Mouse (Mus musculus): ENCODE results near the gene Espl1. TPM values are rescaled to one million over a fixed set of nuclear protein-coding genes. Genes with fewer than 3 reads are reported as not detected.
A peak's percentile ranks its signal among the peaks of the same experiment; 100 is the strongest.

The Espl1 gene
- polyA plus RNA-seq, 1 experiment from 2014 or later, result 25.3 TPM

- Histone ChIP-seq H3K4me3 (peak within 1 kb of the TSS; percentile 85), H3K9ac (peak within 1 kb of the TSS; percentile 84), H3K27ac (peak within 1 kb of the TSS; percentile 89), H3K4me1 (peaks cover 21% of the 10 kb centered on the region), H3K27me3 (no peaks in the 10 kb centered on the region), H3K4me2 (peak within 1 kb of the TSS; percentile 92), H3K36me3 (peaks cover 23% of the 10 kb centered on the region), H3K9me3 (no peaks in the 10 kb centered on the region)
- WGBS, result under 1% methylated on average over 65 of the region's 65 CpGs
- ATAC-seq (ENCODE audit: insufficient number of reproducible peaks, insufficient read depth, low FRiP score, low TSS enrichment, low read depth), result peak; percentile 92
These were observed 16.8 kb upstream of the Espl1 start, which contains the start of gene Mfsd5 for GRCm38 (mm10) chr15:102279092-102279782. Gene Mfsd5 (plus strand): TSS chr15:102279454.

DNA sequence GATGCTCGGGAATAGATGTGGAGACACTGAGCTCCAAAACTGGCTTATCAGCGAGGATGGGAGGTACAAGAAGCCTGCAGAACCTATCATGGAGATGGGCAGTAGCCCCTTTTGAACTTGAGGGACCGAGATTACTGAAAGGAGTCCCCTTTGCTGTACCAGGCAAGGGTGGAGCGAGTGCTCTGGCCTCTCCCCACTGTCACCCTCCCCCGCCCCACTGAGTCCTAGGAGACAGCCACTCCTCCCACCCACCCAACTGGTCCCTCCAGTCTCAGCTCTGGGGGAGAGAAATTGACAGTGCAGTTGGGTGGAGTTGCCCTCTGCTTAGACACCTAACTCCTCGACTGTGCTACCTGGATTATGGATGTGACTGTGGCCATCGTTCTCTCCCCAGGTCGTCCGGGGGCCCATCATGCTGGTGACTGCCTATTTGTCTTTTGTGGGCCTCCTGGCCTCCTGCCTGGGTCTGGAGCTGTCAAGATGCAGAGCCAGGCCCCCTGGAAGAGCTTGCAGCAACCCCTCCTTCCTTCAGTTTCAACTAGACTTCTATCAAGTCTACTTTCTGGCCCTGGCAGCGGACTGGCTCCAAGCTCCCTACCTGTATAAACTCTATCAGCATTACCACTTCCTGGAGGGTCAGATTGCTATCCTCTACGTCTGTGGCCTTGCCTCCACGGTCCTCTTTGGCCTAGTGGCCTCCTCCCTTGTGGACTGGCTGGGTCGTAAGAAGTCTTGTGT is 16.1 kb upstream of the Espl1 start:
- H3K9ac ChIP-seq, result peak overlapping the region; percentile 84
- H3K36me3 ChIP-seq, result peaks cover 23% of the 10 kb centered on the region
- H3K9me3 ChIP-seq, result no peaks in the 10 kb centered on the region
- peak overlapping the region; percentile 92 for H3K4me2 ChIP-seq
- 28% methylated on average over 13 of the region's 13 CpGs for WGBS
- H3K4me1 ChIP-seq, result peaks cover 21% of the 10 kb centered on the region
- peak overlapping the region; percentile 89 for H3K27ac ChIP-seq
- no peaks in the 10 kb centered on the region for H3K27me3 ChIP-seq
- peak overlapping the region; percentile 85 for H3K4me3 ChIP-seq
- ATAC-seq (ENCODE audit: insufficient number of reproducible peaks, insufficient read depth, low FRiP score, low TSS enrichment, low read depth), result peak; percentile 23; the same call in 1 of the 2 replicates

- H3K9me3 ChIP-seq, result no peaks in the 10 kb centered on the region
- ATAC-seq (ENCODE audit: insufficient number of reproducible peaks, insufficient read depth, low FRiP score, low TSS enrichment, low read depth), result no peak
- WGBS, result 94% methylated on average over 19 of the region's 19 CpGs
- peak overlapping the region; percentile 85 for H3K4me3 ChIP-seq
- peaks cover 21% of the 10 kb centered on the region for H3K4me1 ChIP-seq
- peak overlapping the region; percentile 92 for H3K4me2 ChIP-seq
- H3K9ac ChIP-seq, result 0 out of 2 replicates have a peak overlapping the region, but pooled peaks have one; percentile 1
- peaks cover 23% of the 10 kb centered on the region for H3K36me3 ChIP-seq
- H3K27ac ChIP-seq, result peak overlapping the region; percentile 89; the same call in 1 of the 2 replicates
- H3K27me3 ChIP-seq, result no peaks in the 10 kb centered on the region
These were observed 15.4 kb upstream of the Espl1 start for GRCm38 (mm10) chr15:102280623-102281022.

GRCm38 (mm10) chr15:102282463-102283292 is 13.4 kb upstream of the Espl1 start:
- Histone ChIP-seq H3K27me3 (no peaks in the 10 kb centered on the region), H3K27ac (no peak overlapping the region), H3K9ac (no peak overlapping the region), H3K9me3 (no peaks in the 10 kb centered on the region), H3K4me3 (no peak overlapping the region), H3K4me2 (peak overlapping the region; percentile 3; the same call in 1 of the 2 replicates), H3K36me3 (peaks cover 23% of the 10 kb centered on the region), H3K4me1 (peaks cover 21% of the 10 kb centered on the region)
- 80% methylated on average over 8 of the region's 8 CpGs for WGBS
- no peak for ATAC-seq (ENCODE audit: insufficient number of reproducible peaks, insufficient read depth, low FRiP score, low TSS enrichment, low read depth)

DNA sequence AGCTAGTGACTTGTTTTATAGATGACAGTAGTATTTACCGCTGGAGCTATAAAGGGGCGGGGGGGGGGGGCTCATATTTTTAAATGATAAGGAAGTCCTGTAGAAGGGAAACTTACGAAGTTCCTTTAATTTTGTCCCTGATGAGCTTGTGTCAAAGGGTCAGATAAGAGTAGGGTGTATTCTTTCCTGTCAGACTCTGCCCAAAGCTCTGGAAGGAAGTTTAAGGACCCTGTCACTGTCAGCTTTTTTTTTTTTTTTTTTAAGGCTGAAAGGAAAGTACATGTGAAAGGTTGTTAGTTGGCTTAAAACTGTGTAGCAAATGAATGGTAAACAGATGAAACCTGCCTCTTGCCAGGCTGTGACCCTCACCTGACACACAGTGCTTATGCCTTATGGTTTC is 12.4 kb upstream of the Espl1 start:
- Histone ChIP-seq H3K4me3 (no peak overlapping the region), H3K4me2 (no peak overlapping the region), H3K27me3 (no peaks in the 10 kb centered on the region), H3K9me3 (no peaks in the 10 kb centered on the region), H3K9ac (no peak overlapping the region), H3K36me3 (peaks cover 23% of the 10 kb centered on the region), H3K4me1 (peaks cover 19% of the 10 kb centered on the region), H3K27ac (no peak overlapping the region)
- WGBS, result 75% methylated on average over 3 of the region's 3 CpGs
- no peak for ATAC-seq (ENCODE audit: insufficient number of reproducible peaks, insufficient read depth, low FRiP score, low TSS enrichment, low read depth)

GRCm38 (mm10) chr15:102287395-102287794 is 8.7 kb upstream of the Espl1 start:
- no peaks in the 10 kb centered on the region for H3K9me3 ChIP-seq
- no peak overlapping the region for H3K4me2 ChIP-seq
- no peak overlapping the region for H3K4me3 ChIP-seq
- H3K9ac ChIP-seq, result no peak overlapping the region
- H3K27me3 ChIP-seq, result no peaks in the 10 kb centered on the region
- peaks cover 4% of the 10 kb centered on the region for H3K36me3 ChIP-seq
- ATAC-seq (ENCODE audit: insufficient number of reproducible peaks, insufficient read depth, low FRiP score, low TSS enrichment, low read depth), result no peak
- H3K27ac ChIP-seq, result no peak overlapping the region
- H3K4me1 ChIP-seq, result no peaks in the 10 kb centered on the region; the same call in 1 of the 2 replicates

GRCm38 (mm10) chr15:102296368-102297006 is 421 bp downstream of the Espl1 start:
- H3K36me3 ChIP-seq, result peaks cover 32% of the 10 kb centered on the region
- ATAC-seq (ENCODE audit: insufficient number of reproducible peaks, insufficient read depth, low FRiP score, low TSS enrichment, low read depth), result 0 out of 2 replicates have a peak, but pooled peaks have one; percentile 1
- H3K9ac ChIP-seq, result peak overlapping the region; percentile 70
- H3K27ac ChIP-seq, result no peak overlapping the region; the same call in 1 of the 2 replicates
- peak overlapping the region; percentile 71 for H3K4me3 ChIP-seq
- peaks cover 18% of the 10 kb centered on the region for H3K4me1 ChIP-seq
- H3K4me2 ChIP-seq, result peak overlapping the region; percentile 85
- no peaks in the 10 kb centered on the region for H3K27me3 ChIP-seq
- WGBS, result 4% methylated on average over 24 of the region's 24 CpGs
- no peaks in the 10 kb centered on the region for H3K9me3 ChIP-seq

GRCm38 (mm10) chr15:102302542-102302941 is 6.5 kb downstream of the Espl1 start:
- no peak overlapping the region for H3K9ac ChIP-seq
- no peak for ATAC-seq (ENCODE audit: insufficient number of reproducible peaks, insufficient read depth, low FRiP score, low TSS enrichment, low read depth)
- no peaks in the 10 kb centered on the region for H3K9me3 ChIP-seq
- H3K4me3 ChIP-seq, result no peak overlapping the region
- peaks cover 7% of the 10 kb centered on the region; the same call in 1 of the 2 replicates for H3K4me1 ChIP-seq
- H3K4me2 ChIP-seq, result no peak overlapping the region
- H3K27ac ChIP-seq, result no peak overlapping the region
- H3K36me3 ChIP-seq, result peaks cover 82% of the 10 kb centered on the region
- 88% methylated on average over 6 of the region's 6 CpGs for WGBS
- H3K27me3 ChIP-seq, result no peaks in the 10 kb centered on the region

GRCm38 (mm10) chr15:102308717-102309116 is 12.7 kb downstream of the Espl1 start:
- no peak overlapping the region for H3K9ac ChIP-seq
- H3K4me3 ChIP-seq, result no peak overlapping the region
- no peak for ATAC-seq (ENCODE audit: insufficient number of reproducible peaks, insufficient read depth, low FRiP score, low TSS enrichment, low read depth)
- no peak overlapping the region for H3K27ac ChIP-seq
- no peaks in the 10 kb centered on the region for H3K27me3 ChIP-seq
- H3K36me3 ChIP-seq, result peaks cover 87% of the 10 kb centered on the region
- H3K4me2 ChIP-seq, result no peak overlapping the region
- no peaks in the 10 kb centered on the region for H3K9me3 ChIP-seq
- H3K4me1 ChIP-seq, result no peaks in the 10 kb centered on the region
- WGBS, result 79% methylated on average over 9 of the region's 9 CpGs

DNA sequence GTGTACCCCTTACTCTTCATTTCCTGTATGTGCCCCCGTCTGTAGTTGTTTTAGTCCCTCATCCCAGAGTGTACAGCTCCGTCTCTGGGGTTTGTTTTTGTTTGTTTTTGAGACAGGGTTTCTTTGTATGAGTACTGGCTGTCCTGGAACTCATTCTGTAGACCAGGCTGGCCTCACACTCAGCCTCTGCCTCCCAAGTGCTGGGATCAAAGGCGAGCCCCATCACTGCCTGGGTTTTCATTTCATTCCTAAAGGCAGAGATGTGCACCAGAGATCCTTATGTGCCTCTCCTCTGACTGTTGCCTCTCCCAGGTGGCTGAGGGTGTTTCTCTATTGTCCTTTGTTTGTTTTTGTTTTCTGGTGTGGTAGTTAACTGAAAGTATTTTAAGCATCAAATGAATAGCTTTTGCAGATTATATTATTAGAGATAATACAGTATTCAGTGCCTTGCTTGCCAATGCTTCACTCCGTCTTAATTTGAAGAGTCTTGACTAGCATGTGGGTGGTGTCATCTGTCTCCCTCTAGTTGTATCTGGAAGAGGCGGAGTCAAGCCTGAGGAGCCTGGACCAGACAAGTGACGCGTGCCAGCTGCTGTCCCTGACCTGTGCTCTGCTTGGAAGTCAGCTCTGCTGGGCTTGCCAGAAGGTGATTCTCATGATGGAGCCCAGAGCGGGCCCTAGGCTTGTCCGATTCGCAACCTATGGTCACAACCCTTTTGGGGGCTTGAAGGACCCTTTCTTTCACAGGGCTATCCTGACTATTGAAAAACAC is 14.2 kb downstream of the Espl1 start:
- WGBS, result 78% methylated on average over 10 of the region's 10 CpGs
- H3K27me3 ChIP-seq, result no peaks in the 10 kb centered on the region
- no peak overlapping the region for H3K4me2 ChIP-seq
- H3K4me3 ChIP-seq, result no peak overlapping the region
- ATAC-seq (ENCODE audit: insufficient number of reproducible peaks, insufficient read depth, low FRiP score, low TSS enrichment, low read depth), result no peak
- no peak overlapping the region for H3K9ac ChIP-seq
- no peaks in the 10 kb centered on the region for H3K4me1 ChIP-seq
- no peaks in the 10 kb centered on the region for H3K9me3 ChIP-seq
- peaks cover 87% of the 10 kb centered on the region for H3K36me3 ChIP-seq
- H3K27ac ChIP-seq, result no peak overlapping the region

Measured in embryonic facial prominence, embryonic 13.5 days (tissue).